Mouse (Mus musculus): ENCODE measurements at regions not wholly inside any gene's neighbourhood (a gene's known extent, or its start where the extent isn't known, plus 50 kb on each side); places are given as distances from the start of the nearest gene placed in this dataset.

- no peak for DNase-seq (ENCODE audit: extremely low spot score in 1 of 2, low spot score in 1 of 2)
These were observed 190.2 kb upstream of the Dynlrb2 start for GRCm38 (mm10) chr8:116314429-116315092.

- DNase-seq (ENCODE audit: extremely low spot score in 1 of 2, low spot score in 1 of 2): no peak
These were observed 205.9 kb upstream of the Dynlrb2 start for GRCm38 (mm10) chr8:116298891-116299290.

- no peak for DNase-seq (ENCODE audit: extremely low spot score in 1 of 2, low spot score in 1 of 2)
These were observed 214.0 kb upstream of the Dynlrb2 start for GRCm38 (mm10) chr8:116290671-116291245.

GRCm38 (mm10) chr8:116289237-116289636 is 215.5 kb upstream of the Dynlrb2 start:
- no peak for DNase-seq (ENCODE audit: extremely low spot score in 1 of 2, low spot score in 1 of 2)

GRCm38 (mm10) chr8:116283990-116284389 is 220.8 kb upstream of the Dynlrb2 start:
- DNase-seq (ENCODE audit: extremely low spot score in 1 of 2, low spot score in 1 of 2): no peak

- no peak for DNase-seq (ENCODE audit: extremely low spot score in 1 of 2, low spot score in 1 of 2)
These were observed 222.4 kb upstream of the Dynlrb2 start for GRCm38 (mm10) chr8:116282341-116282740.

- DNase-seq (ENCODE audit: extremely low spot score in 1 of 2, low spot score in 1 of 2): no peak
These were observed 229.8 kb upstream of the Dynlrb2 start for GRCm38 (mm10) chr8:116275014-116275413.

GRCm38 (mm10) chr8:116271238-116271637 is 233.5 kb upstream of the Dynlrb2 start:
- no peak for DNase-seq (ENCODE audit: extremely low spot score in 1 of 2, low spot score in 1 of 2)

- DNase-seq (ENCODE audit: extremely low spot score in 1 of 2, low spot score in 1 of 2): no peak
These were observed 235.4 kb upstream of the Dynlrb2 start for GRCm38 (mm10) chr8:116269393-116269792.

- no peak for DNase-seq (ENCODE audit: extremely low spot score in 1 of 2, low spot score in 1 of 2)
These were observed 236.1 kb upstream of the Dynlrb2 start for GRCm38 (mm10) chr8:116268685-116269084.

GRCm38 (mm10) chr8:116268161-116268560 is 236.6 kb upstream of the Dynlrb2 start:
- DNase-seq (ENCODE audit: extremely low spot score in 1 of 2, low spot score in 1 of 2): peak; percentile 7 to 18

- DNase-seq (ENCODE audit: extremely low spot score in 1 of 2, low spot score in 1 of 2): no peak
These were observed 237.8 kb upstream of the Dynlrb2 start for GRCm38 (mm10) chr8:116267021-116267420.

- no peak for DNase-seq (ENCODE audit: extremely low spot score in 1 of 2, low spot score in 1 of 2)
These were observed 239.2 kb upstream of the Dynlrb2 start for GRCm38 (mm10) chr8:116265591-116265990.

GRCm38 (mm10) chr8:116264078-116264477 is 240.7 kb upstream of the Dynlrb2 start:
- DNase-seq (ENCODE audit: extremely low spot score in 1 of 2, low spot score in 1 of 2): no peak

- DNase-seq (ENCODE audit: extremely low spot score in 1 of 2, low spot score in 1 of 2): no peak
These were observed 243.5 kb upstream of the Dynlrb2 start for GRCm38 (mm10) chr8:116261286-116261685.

GRCm38 (mm10) chr8:116255398-116255797 is 249.4 kb upstream of the Dynlrb2 start:
- no peak for DNase-seq (ENCODE audit: extremely low spot score in 1 of 2, low spot score in 1 of 2)

GRCm38 (mm10) chr8:116252455-116253216 is 252.1 kb upstream of the Dynlrb2 start:
- DNase-seq (ENCODE audit: extremely low spot score in 1 of 2, low spot score in 1 of 2): no peak

- no peak for DNase-seq (ENCODE audit: extremely low spot score in 1 of 2, low spot score in 1 of 2)
These were observed 256.4 kb upstream of the Dynlrb2 start for GRCm38 (mm10) chr8:116248398-116248797.

- DNase-seq (ENCODE audit: extremely low spot score in 1 of 2, low spot score in 1 of 2): no peak
These were observed 261.3 kb upstream of the Dynlrb2 start for GRCm38 (mm10) chr8:116243493-116243892.

GRCm38 (mm10) chr8:116242972-116243371 is 261.8 kb upstream of the Dynlrb2 start:
- no peak for DNase-seq (ENCODE audit: extremely low spot score in 1 of 2, low spot score in 1 of 2)

GRCm38 (mm10) chr8:116241987-116242242 is 262.9 kb upstream of the Dynlrb2 start:
- DNase-seq (ENCODE audit: extremely low spot score in 1 of 2, low spot score in 1 of 2): no peak
